Mouse (Mus musculus): ENCODE results near the gene Cwc22.

Cwc22 gene

GRCm38 (mm10) chr2:77969956-77970355 lies 23.8 kb upstream of the Cwc22 start:
- no peak for DNase-seq (ENCODE audit: low read depth)

GRCm38 (mm10) chr2:77962450-77963193 lies 16.4 kb upstream of the Cwc22 start:
- DNase-seq (ENCODE audit: low read depth): no peak

GRCm38 (mm10) chr2:77961256-77961655 lies 15.1 kb upstream of the Cwc22 start:
- DNase-seq (ENCODE audit: low read depth): no peak

- no peak for DNase-seq (ENCODE audit: low read depth)
These were observed 14.5 kb upstream of the Cwc22 start for GRCm38 (mm10) chr2:77960711-77961110.

- no peak for DNase-seq (ENCODE audit: low read depth)
These were observed 13.2 kb upstream of the Cwc22 start for GRCm38 (mm10) chr2:77959341-77959740.

GRCm38 (mm10) chr2:77951415-77951913 lies 5.3 kb upstream of the Cwc22 start:
- DNase-seq (ENCODE audit: low read depth): no peak

- DNase-seq (ENCODE audit: low read depth): no peak
These were observed 3.9 kb upstream of the Cwc22 start for GRCm38 (mm10) chr2:77950111-77950510.

GRCm38 (mm10) chr2:77949521-77949920 lies 3.3 kb upstream of the Cwc22 start:
- DNase-seq (ENCODE audit: low read depth): no peak

- no peak for DNase-seq (ENCODE audit: low read depth)
These were observed 2.7 kb upstream of the Cwc22 start for GRCm38 (mm10) chr2:77948921-77949320.

- no peak for DNase-seq (ENCODE audit: low read depth)
These were observed 2.0 kb upstream of the Cwc22 start for GRCm38 (mm10) chr2:77948126-77948525.

- DNase-seq (ENCODE audit: low read depth): no peak
These were observed 1.1 kb upstream of the Cwc22 start for GRCm38 (mm10) chr2:77947161-77947870.

- DNase-seq (ENCODE audit: low read depth): no peak
These were observed 1.1 kb downstream of the Cwc22 start for GRCm38 (mm10) chr2:77944860-77945595.

- no peak for DNase-seq (ENCODE audit: low read depth)
These were observed 1.9 kb downstream of the Cwc22 start for GRCm38 (mm10) chr2:77944281-77944680.

GRCm38 (mm10) chr2:77941944-77942343 lies 4.2 kb downstream of the Cwc22 start:
- DNase-seq (ENCODE audit: low read depth): no peak

GRCm38 (mm10) chr2:77938317-77938716 lies 7.9 kb downstream of the Cwc22 start:
- DNase-seq (ENCODE audit: low read depth): no peak

- no peak for DNase-seq (ENCODE audit: low read depth)
These were observed 8.4 kb downstream of the Cwc22 start for GRCm38 (mm10) chr2:77937818-77938217.

- DNase-seq (ENCODE audit: low read depth): no peak
These were observed 12.0 kb downstream of the Cwc22 start for GRCm38 (mm10) chr2:77934138-77934537.

GRCm38 (mm10) chr2:77933630-77934029 lies 12.5 kb downstream of the Cwc22 start:
- no peak for DNase-seq (ENCODE audit: low read depth)

GRCm38 (mm10) chr2:77931958-77932357 lies 14.2 kb downstream of the Cwc22 start:
- no peak for DNase-seq (ENCODE audit: low read depth)

GRCm38 (mm10) chr2:77928352-77928751 lies 17.8 kb downstream of the Cwc22 start:
- DNase-seq (ENCODE audit: low read depth): no peak

GRCm38 (mm10) chr2:77926468-77926867 lies 19.7 kb downstream of the Cwc22 start:
- no peak for DNase-seq (ENCODE audit: low read depth)

- DNase-seq (ENCODE audit: low read depth): no peak
These were observed 20.2 kb downstream of the Cwc22 start for GRCm38 (mm10) chr2:77925997-77926396.

All from naive thymus-derived CD4-positive, alpha-beta T cell, adult 2 months (primary cell).